Mouse (Mus musculus) heart, embryonic 15.5 days (tissue): ENCODE data around the gene Dap3. TPM values are rescaled to one million over a fixed set of nuclear protein-coding genes. Genes with fewer than 3 reads are reported as not detected.

Experiments used
- ATAC-seq: fragments of 200-750 bp; cut with Nextera tagmentation; replicated peaks from 2 replicates; pipeline ENCODE4 v1.8.0; 2017; ENCODE audit warnings: low read depth, moderate TSS enrichment; ENCODE audit not compliant: insufficient number of reproducible peaks, insufficient read depth, low FRiP score
- H3K27ac ChIP-seq: fragments of 300-500 bp; sonication (generic); 2 replicates; pipeline ENCODE4 v1.5.1; 2015; ENCODE audit warnings: mild to moderate bottlenecking, inconsistent platforms
- H3K27me3 ChIP-seq: fragments of 300-500 bp; sonication (generic); 2 replicates; pipeline ENCODE4 v1.6.1; 2015; ENCODE audit warnings: inconsistent platforms
- H3K36me3 ChIP-seq: fragments of 300-500 bp; sonication (generic); 2 replicates; pipeline ENCODE4 v1.6.1; 2015; ENCODE audit warnings: mild to moderate bottlenecking, inconsistent platforms
- H3K4me1 ChIP-seq: fragments of 300-500 bp; sonication (generic); replicated peaks from 2 replicates; pipeline ENCODE4 v1.6.1; 2015; ENCODE audit warnings: inconsistent platforms
- H3K4me2 ChIP-seq: fragments of 300-500 bp; sonication (generic); 2 replicates; pipeline ENCODE4 v1.6.1; 2015; ENCODE audit warnings: inconsistent platforms, mild to moderate bottlenecking, moderate library complexity
- H3K4me3 ChIP-seq: fragments of 300-500 bp; sonication (generic); 2 replicates; pipeline ENCODE4 v1.5.1; 2015; ENCODE audit warnings: mild to moderate bottlenecking, inconsistent platforms
- H3K9ac ChIP-seq: fragments of 300-500 bp; sonication (generic); 2 replicates; pipeline ENCODE4 v1.6.1; 2015; ENCODE audit warnings: mild to moderate bottlenecking, inconsistent platforms
- H3K9me3 ChIP-seq: fragments of 300-500 bp; sonication (generic); replicated peaks from 2 replicates; pipeline ENCODE4 v1.6.1; 2016; ENCODE audit warnings: inconsistent platforms
- WGBS: fragments of 180-500 bp; shearing (Covaris S2); methylation state at CpG from one replicate; pipeline ENCODE4 v1.1.7; 2015; ENCODE audit warnings: mixed read lengths; 5-methylcytosine and 5-hydroxymethylcytosine counted together
- polyA plus RNA-seq: library from polyadenylated mRNA; unstranded; fragments of >200 nt; fragmentation: Nextera tagmentation; extraction: Ambion mirVana; gene quantifications from 2 replicates; pipeline ENCODE4 v1.2.1, GENCODE M21; 2015

Dap3 gene
- polyA plus RNA-seq, 1 experiment from 2014 or later: 135 TPM

- Histone ChIP-seq H3K4me1 (no peaks in the 10 kb centered on the region), H3K9ac (no peak overlapping the region), H3K36me3 (peaks cover 33% of the 10 kb centered on the region), H3K4me3 (no peak overlapping the region), H3K4me2 (no peak overlapping the region), H3K27ac (no peak overlapping the region), H3K27me3 (no peaks in the 10 kb centered on the region), H3K9me3 (no peaks in the 10 kb centered on the region)
- WGBS: 89% methylated on average over 10 of the region's 10 CpGs
- ATAC-seq: no peak
Observed at GRCm38 (mm10) chr3:88942316-88942880, 8.6 kb downstream of the Dap3 start.

DNA sequence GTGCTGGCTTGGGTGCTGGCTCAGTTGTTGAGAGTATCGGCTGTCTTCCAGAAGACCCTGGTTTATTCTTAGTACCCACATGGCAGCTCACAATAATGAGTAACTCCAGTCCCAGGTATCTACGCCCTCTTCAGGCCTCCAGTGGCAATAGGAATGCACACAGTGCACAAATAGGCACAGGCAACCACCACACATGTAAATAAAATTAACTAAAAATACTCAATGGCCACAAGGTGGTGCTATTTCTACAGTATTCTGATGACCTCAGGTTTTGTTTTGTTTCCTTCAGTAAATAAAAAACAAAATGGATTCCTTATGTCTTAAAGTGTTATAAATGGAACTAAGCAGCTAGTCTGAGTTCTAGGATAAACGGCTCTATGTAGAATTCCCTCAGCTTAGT is 11.2 kb downstream of the Dap3 start:
- ATAC-seq: no peak
- no peaks in the 10 kb centered on the region for H3K9me3 ChIP-seq
- H3K4me3 ChIP-seq: no peak overlapping the region
- 63% methylated on average over 3 of the region's 3 CpGs for WGBS
- no peak overlapping the region for H3K4me2 ChIP-seq
- no peak overlapping the region for H3K27ac ChIP-seq
- H3K9ac ChIP-seq: no peak overlapping the region
- peaks cover 40% of the 10 kb centered on the region for H3K36me3 ChIP-seq
- H3K4me1 ChIP-seq: no peaks in the 10 kb centered on the region
- no peaks in the 10 kb centered on the region for H3K27me3 ChIP-seq

DNA sequence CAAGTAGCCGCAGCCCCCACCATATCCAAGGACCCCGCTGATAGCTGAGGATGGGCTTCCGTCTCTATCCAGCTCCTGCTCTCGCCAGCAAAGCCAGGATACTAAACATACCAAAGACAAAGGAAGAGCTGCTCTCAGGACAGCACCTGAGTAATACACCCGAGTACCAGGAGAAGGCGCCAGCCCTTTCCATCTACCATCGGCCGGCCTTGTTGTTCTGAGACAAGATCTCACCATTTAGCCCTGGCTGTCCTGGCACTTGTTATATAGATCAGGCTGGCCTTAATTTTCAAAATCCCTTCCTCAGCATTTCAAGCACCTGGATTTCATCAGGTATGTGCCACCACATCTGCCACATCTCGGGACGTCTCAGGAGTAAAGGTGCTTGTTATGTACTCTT is 11.9 kb downstream of the Dap3 start:
- H3K4me3 ChIP-seq: no peak overlapping the region
- H3K27ac ChIP-seq: no peak overlapping the region
- 88% methylated on average over 10 of the region's 10 CpGs for WGBS
- peaks cover 46% of the 10 kb centered on the region for H3K36me3 ChIP-seq
- no peak overlapping the region for H3K9ac ChIP-seq
- H3K4me2 ChIP-seq: no peak overlapping the region
- no peak for ATAC-seq
- H3K9me3 ChIP-seq: no peaks in the 10 kb centered on the region
- no peaks in the 10 kb centered on the region for H3K4me1 ChIP-seq
- H3K27me3 ChIP-seq: no peaks in the 10 kb centered on the region

GRCm38 (mm10) chr3:88929501-88929900 is 21.5 kb downstream of the Dap3 start:
- H3K36me3 ChIP-seq: peaks cover 74% of the 10 kb centered on the region
- no peak for ATAC-seq
- WGBS: 80% methylated on average over 3 of the region's 3 CpGs
- no peak overlapping the region for H3K27ac ChIP-seq
- H3K9ac ChIP-seq: no peak overlapping the region
- H3K27me3 ChIP-seq: no peaks in the 10 kb centered on the region
- no peaks in the 10 kb centered on the region for H3K9me3 ChIP-seq
- peaks cover 11% of the 10 kb centered on the region for H3K4me1 ChIP-seq
- no peak overlapping the region for H3K4me2 ChIP-seq
- no peak overlapping the region for H3K4me3 ChIP-seq

GRCm38 (mm10) chr3:88925651-88926050 is 25.3 kb downstream of the Dap3 start:
- ATAC-seq: no peak
- Histone ChIP-seq H3K9me3 (no peaks in the 10 kb centered on the region), H3K4me2 (no peak overlapping the region), H3K27me3 (no peaks in the 10 kb centered on the region), H3K9ac (no peak overlapping the region), H3K36me3 (peaks cover 77% of the 10 kb centered on the region), H3K4me3 (no peak overlapping the region), H3K4me1 (peaks cover 32% of the 10 kb centered on the region), H3K27ac (no peak overlapping the region)
- 94% methylated on average over 2 of the region's 2 CpGs for WGBS

- Histone ChIP-seq H3K27ac (peak overlapping the region; percentile 83), H3K36me3 (peaks cover 69% of the 10 kb centered on the region), H3K4me1 (peaks cover 32% of the 10 kb centered on the region), H3K27me3 (no peaks in the 10 kb centered on the region), H3K9me3 (0 out of 2 replicates have a peak, but pooled peaks cover 3% of the 10 kb centered on the region), H3K9ac (no peak overlapping the region), H3K4me2 (peak overlapping the region; percentile 34), H3K4me3 (no peak overlapping the region)
- WGBS: 28% methylated on average over 8 of the region's 8 CpGs
- ATAC-seq: peak; percentile 81
Observed at GRCm38 (mm10) chr3:88923989-88924591, 26.9 kb downstream of the Dap3 start.

DNA sequence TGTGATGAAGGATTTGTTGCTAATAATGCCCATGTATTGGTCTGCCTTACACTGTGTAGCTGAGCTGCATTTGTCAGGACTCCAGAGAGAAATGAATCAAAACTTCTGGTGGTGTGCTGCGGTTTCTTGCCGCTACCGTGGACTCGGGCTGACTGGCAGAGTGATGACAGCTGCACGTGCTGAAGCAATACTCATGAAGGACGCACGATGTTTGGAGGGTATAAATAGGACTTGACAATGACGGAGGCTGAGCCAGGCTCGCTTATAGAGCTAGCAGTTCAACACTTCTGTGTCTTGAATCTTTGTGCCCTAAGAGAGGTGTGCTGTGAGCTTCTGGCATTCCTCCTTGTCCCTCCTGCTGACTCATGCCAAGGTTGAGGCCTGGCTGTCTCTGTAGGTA is 29.6 kb downstream of the Dap3 start:
- Histone ChIP-seq H3K4me2 (no peak overlapping the region), H3K4me3 (no peak overlapping the region), H3K4me1 (peaks cover 32% of the 10 kb centered on the region), H3K9me3 (0 out of 2 replicates have a peak, but pooled peaks cover 3% of the 10 kb centered on the region), H3K27me3 (no peaks in the 10 kb centered on the region), H3K36me3 (peaks cover 44% of the 10 kb centered on the region), H3K27ac (no peak overlapping the region), H3K9ac (no peak overlapping the region)
- 0 out of 2 replicates have a peak, but pooled peaks have one; percentile 21 for ATAC-seq
- WGBS: 53% methylated on average over 9 of the region's 9 CpGs

GRCm38 (mm10) chr3:88918981-88919380 is 32.0 kb downstream of the Dap3 start:
- Histone ChIP-seq H3K9ac (no peak overlapping the region), H3K27ac (no peak overlapping the region), H3K4me3 (no peak overlapping the region), H3K4me2 (no peak overlapping the region), H3K4me1 (peaks cover 23% of the 10 kb centered on the region), H3K9me3 (0 out of 2 replicates have a peak, but pooled peaks cover 3% of the 10 kb centered on the region), H3K36me3 (peaks cover 28% of the 10 kb centered on the region), H3K27me3 (no peaks in the 10 kb centered on the region)
- ATAC-seq: no peak
- 81% methylated on average over 13 of the region's 13 CpGs for WGBS

- H3K9me3 ChIP-seq: no peaks in the 10 kb centered on the region
- H3K9ac ChIP-seq: peak overlapping the region; percentile 65
- H3K4me1 ChIP-seq: peaks cover 15% of the 10 kb centered on the region
- WGBS: 27% methylated on average over 8 of the region's 8 CpGs
- H3K27ac ChIP-seq: peak overlapping the region; percentile 94
- ATAC-seq: peak; percentile 23; the same call in 1 of the 2 replicates
- no peaks in the 10 kb centered on the region for H3K27me3 ChIP-seq
- H3K4me2 ChIP-seq: peak overlapping the region; percentile 83
- peaks cover 30% of the 10 kb centered on the region for H3K36me3 ChIP-seq
- peak overlapping the region; percentile 85 for H3K4me3 ChIP-seq
Observed at GRCm38 (mm10) chr3:88914384-88914810, 36.6 kb downstream of the Dap3 start.

- peaks cover 15% of the 10 kb centered on the region for H3K4me1 ChIP-seq
- peak within 1 kb of the TSS; percentile 85 for H3K4me3 ChIP-seq
- WGBS: under 1% methylated on average over 60 of the region's 62 CpGs
- no peaks in the 10 kb centered on the region for H3K27me3 ChIP-seq
- H3K27ac ChIP-seq: peak within 1 kb of the TSS; percentile 94
- peak; percentile 96 for ATAC-seq
- H3K9ac ChIP-seq: peak within 1 kb of the TSS; percentile 82
- H3K4me2 ChIP-seq: peak within 1 kb of the TSS; percentile 83
- peaks cover 35% of the 10 kb centered on the region for H3K36me3 ChIP-seq
- no peaks in the 10 kb centered on the region for H3K9me3 ChIP-seq
Observed at GRCm38 (mm10) chr3:88913511-88914383, 37.2 kb downstream of the Dap3 start, which contains the start of gene Msto1. Gene Msto1 (minus strand): TSS chr3:88913999.

DNA sequence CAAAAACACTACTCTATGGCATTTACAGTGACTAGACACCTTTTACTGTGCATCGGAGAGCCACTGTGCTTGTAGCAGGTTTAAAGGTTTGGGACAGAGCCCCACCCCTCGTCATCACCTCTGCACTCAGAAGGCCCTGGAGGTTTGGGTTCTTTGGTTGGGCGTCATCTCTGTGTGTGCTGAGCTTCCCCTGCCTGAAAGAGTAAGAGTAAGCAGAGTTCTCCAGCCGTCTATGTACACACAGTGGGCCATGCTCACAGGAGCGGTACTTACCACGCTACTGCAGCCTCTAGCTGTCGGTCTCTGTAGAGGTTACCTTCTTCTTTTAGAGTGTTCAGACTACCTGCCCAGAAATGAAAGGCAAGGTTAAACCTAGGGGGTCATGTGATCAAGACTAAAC is 38.4 kb downstream of the Dap3 start:
- no peak for ATAC-seq
- H3K9me3 ChIP-seq: no peaks in the 10 kb centered on the region
- no peak overlapping the region for H3K27ac ChIP-seq
- WGBS: 87% methylated on average over 7 of the region's 7 CpGs
- H3K9ac ChIP-seq: no peak overlapping the region
- no peaks in the 10 kb centered on the region for H3K27me3 ChIP-seq
- H3K36me3 ChIP-seq: peaks cover 46% of the 10 kb centered on the region
- H3K4me2 ChIP-seq: peak overlapping the region; percentile 83
- H3K4me3 ChIP-seq: peak overlapping the region; percentile 85
- peaks cover 15% of the 10 kb centered on the region for H3K4me1 ChIP-seq
